ENCODE assay signal across 8 mouse cellular contexts in genomic region chr4:46650086-46650753, GRCm38 (mm10). TPM values are rescaled to one million over a fixed set of nuclear protein-coding genes. Genes with fewer than 3 reads are reported as not detected.
DNase-seq lines count a peak whose midpoint lies in the region; ATAC-seq and TF ChIP-seq lines count a peak whose summit lies in the region.

Tbc1d2 (minus strand) TSS chr4:46650209.

- TF ChIP-seq CTCF in midbrain, postnatal 0 days (IDR thresholded peaks at IDR 0.05), result peak; percentile 50

- DNase-seq in B cell, adult 2 months, result peak; percentile 99
- peak; percentile 76 for DNase-seq in brain, embryonic 18.5 days (ENCODE audit: low read depth, low spot score)
- DNase-seq in heart, embryonic 10.5 days (ENCODE audit: low spot score), result peak; percentile 97
- DNase-seq in midbrain, postnatal 0 days (ENCODE audit: low spot score), result peak; percentile 91
- DNase-seq in spleen, postnatal 10 days (ENCODE audit: low spot score in 2 of 2), result peak; percentile 92 to 95

- peaks cover 60% of the 10 kb centered on the region for H3K27me3 ChIP-seq in erythroblast, embryonic 14.5 days (ENCODE audit: control insufficient read depth)
- H3K27me3 ChIP-seq in heart, embryonic 10.5 days (ENCODE audit: insufficient read depth, poor library complexity, severe bottlenecking), result peaks cover 54% of the 10 kb centered on the region
- H3K27me3 ChIP-seq in kidney, embryonic 14.5 days (ENCODE audit: control insufficient read depth, insufficient read depth, low read length), result peaks cover 11% of the 10 kb centered on the region
- H3K27me3 ChIP-seq in limb, embryonic 15.5 days, result peaks cover 32% of the 10 kb centered on the region
- peaks cover 40% of the 10 kb centered on the region; the same call in 1 of the 2 replicates for H3K27me3 ChIP-seq in midbrain, postnatal 0 days (ENCODE audit: insufficient read depth, low read length)

- H3K36me3 ChIP-seq in erythroblast, embryonic 14.5 days (ENCODE audit: control insufficient read depth), result no peaks in the 10 kb centered on the region
- H3K36me3 ChIP-seq in heart, embryonic 10.5 days, result no peaks in the 10 kb centered on the region
- no peaks in the 10 kb centered on the region for H3K36me3 ChIP-seq in kidney, embryonic 14.5 days (ENCODE audit: control insufficient read depth, insufficient read depth, low read length)
- H3K36me3 ChIP-seq in limb, embryonic 15.5 days, result no peaks in the 10 kb centered on the region
- no peaks in the 10 kb centered on the region for H3K36me3 ChIP-seq in midbrain, postnatal 0 days (ENCODE audit: insufficient read depth, low read length)

- peak within 1 kb of the TSS; percentile 78 for H3K9ac ChIP-seq in kidney, embryonic 14.5 days (ENCODE audit: low read depth, low read length)
- peak within 1 kb of the TSS; percentile 48 for H3K9ac ChIP-seq in limb, embryonic 15.5 days
- H3K9ac ChIP-seq in midbrain, postnatal 0 days (replicated peaks; ENCODE audit: low read length, poor library complexity, severe bottlenecking), result peak within 1 kb of the TSS; percentile 37

- H3K4me2 ChIP-seq in kidney, embryonic 14.5 days (replicated peaks; ENCODE audit: low read depth, low read length), result peak within 1 kb of the TSS; percentile 95
- H3K4me2 ChIP-seq in limb, embryonic 15.5 days, result peak within 1 kb of the TSS; percentile 93
- peak within 1 kb of the TSS; percentile 95 for H3K4me2 ChIP-seq in midbrain, postnatal 0 days (ENCODE audit: low read depth, low read length, poor library complexity, severe bottlenecking)

- peaks cover 19% of the 10 kb centered on the region for H3K4me1 ChIP-seq in erythroblast, embryonic 14.5 days (ENCODE audit: control insufficient read depth)
- 0 out of 2 replicates have a peak, but pooled peaks cover 12% of the 10 kb centered on the region for H3K4me1 ChIP-seq in heart, embryonic 10.5 days
- no peaks in the 10 kb centered on the region for H3K4me1 ChIP-seq in kidney, embryonic 14.5 days (ENCODE audit: control insufficient read depth, insufficient read depth, low read length)
- H3K4me1 ChIP-seq in limb, embryonic 15.5 days, result peaks cover 8% of the 10 kb centered on the region
- H3K4me1 ChIP-seq in midbrain, postnatal 0 days (ENCODE audit: insufficient read depth, low read length), result no peaks in the 10 kb centered on the region

- no peaks in the 10 kb centered on the region for H3K9me3 ChIP-seq in erythroblast, embryonic 14.5 days (ENCODE audit: control insufficient read depth, low read length)
- no peaks in the 10 kb centered on the region for H3K9me3 ChIP-seq in heart, embryonic 10.5 days
- no peaks in the 10 kb centered on the region for H3K9me3 ChIP-seq in kidney, embryonic 14.5 days (ENCODE audit: control insufficient read depth, low read length)
- H3K9me3 ChIP-seq in limb, embryonic 15.5 days, result no peaks in the 10 kb centered on the region
- H3K9me3 ChIP-seq in midbrain, postnatal 0 days (ENCODE audit: low read length), result no peaks in the 10 kb centered on the region

- WGBS in heart, embryonic 10.5 days, result under 1% methylated on average over 69 of the region's 69 CpGs
- WGBS in kidney, embryonic 14.5 days, result under 1% methylated on average over 69 of the region's 69 CpGs
- WGBS in limb, embryonic 15.5 days, result under 1% methylated on average over 69 of the region's 69 CpGs
- WGBS in midbrain, postnatal 0 days, result under 1% methylated on average over 68 of the region's 69 CpGs

- H3K4me3 ChIP-seq in erythroblast, embryonic 14.5 days (replicated peaks), result peak within 1 kb of the TSS; percentile 83
- H3K4me3 ChIP-seq in heart, embryonic 10.5 days, result peak within 1 kb of the TSS; percentile 70
- H3K4me3 ChIP-seq in kidney, embryonic 14.5 days (ENCODE audit: low read length), result peak within 1 kb of the TSS; percentile 76
- H3K4me3 ChIP-seq in limb, embryonic 15.5 days, result peak within 1 kb of the TSS; percentile 73
- peak within 1 kb of the TSS; percentile 73 for H3K4me3 ChIP-seq in midbrain, postnatal 0 days (ENCODE audit: low read depth, low read length)

- peak within 1 kb of the TSS; percentile 97 for H3K27ac ChIP-seq in heart, embryonic 10.5 days
- H3K27ac ChIP-seq in kidney, embryonic 14.5 days (ENCODE audit: low read depth, low read length), result peak within 1 kb of the TSS; percentile 85
- H3K27ac ChIP-seq in limb, embryonic 15.5 days, result peak within 1 kb of the TSS; percentile 90
- H3K27ac ChIP-seq in midbrain, postnatal 0 days (ENCODE audit: low read depth, low read length), result peak within 1 kb of the TSS; percentile 62; the same call in 1 of the 2 replicates

- peak; percentile 97 for ATAC-seq in kidney, embryonic 14.5 days (ENCODE audit: low FRiP score, low TSS enrichment)
- peak; percentile 91 for ATAC-seq in limb, embryonic 15.5 days (ENCODE audit: insufficient number of reproducible peaks, low FRiP score, low TSS enrichment, low read depth)
- ATAC-seq in midbrain, postnatal 0 days (ENCODE audit: low FRiP score), result peak; percentile 95

RNA-seq across cellular contexts. Expression of gene Tbc1d2, which starts in this region (rescaled TPM):
- polyA plus RNA-seq in erythroblast, embryonic 14.5 days (2012), result 0.03 TPM in 1 of 2 replicates, not detected in the other
- 0.55 and 0.98 TPM in 2 replicates for polyA plus RNA-seq in heart, embryonic 10.5 days (2016; fragmentation: Nextera tagmentation; extraction: Ambion mirVana)
- 2.1 and 2.6 TPM in 2 replicates for polyA plus RNA-seq in kidney, embryonic 14.5 days (2014; fragmentation: Nextera tagmentation; extraction: Ambion mirVana)
- 1.8 and 2.5 TPM in 2 replicates for polyA plus RNA-seq in limb, embryonic 15.5 days (2015; fragmentation: Nextera tagmentation; extraction: Ambion mirVana)
- 0.85 and 1.9 TPM in 2 replicates for total RNA-seq in midbrain, postnatal 0 days (2014; rRNA removed)
- polyA plus RNA-seq in midbrain, postnatal 0 days (2015; fragmentation: Nextera tagmentation; extraction: Ambion mirVana), result 0.52 and 0.55 TPM in 2 replicates

Comparison
In these comparisons a context has a peak if more than half of its experiments do, and no peak if none do; other contexts are left out.
1. Peak in every context shown above with its lines: DNase-seq, ATAC-seq, H3K4me3 ChIP-seq and H3K27ac ChIP-seq.
2. Peak in DNase-seq, H3K4me3 ChIP-seq and H3K27ac ChIP-seq in heart, embryonic 10.5 days; RNA of the gene not detected or under 1 TPM.